In genomic region chr1:135581001-135581400, GRCm38 (mm10) we compare ENCODE assay signal across 10 mouse cellular contexts. TPM values are rescaled to one million over a fixed set of nuclear protein-coding genes. Genes with fewer than 3 reads are reported as not detected.
DNase-seq lines count a peak whose midpoint lies in the region; ATAC-seq lines count a peak whose summit lies in the region.
"Had no signal": no experiment of that assay in that cellular context is flagged by ENCODE, and none has a peak within 500 bp of the region (broad histone marks: within the 10 kb centered on the region; RNA-seq: fewer than 3 reads in every experiment).

No protein-coding gene starts in this region.

- H3K27ac ChIP-seq in midbrain, embryonic 11.5 days (ENCODE audit: low read depth, low read length) = no peak overlapping the region
- H3K27ac ChIP-seq: heart, adult 2 months; kidney, postnatal 0 days had no signal

- no peak overlapping the region for H3K9ac ChIP-seq in midbrain, embryonic 11.5 days (ENCODE audit: low read length)

- peaks cover 32% of the 10 kb centered on the region for H3K4me1 ChIP-seq in midbrain, embryonic 11.5 days (ENCODE audit: control insufficient read depth, insufficient read depth, low read length)

- peak overlapping the region; percentile 7; the same call in 1 of the 2 replicates for H3K4me2 ChIP-seq in midbrain, embryonic 11.5 days

- no peak for ATAC-seq in midbrain, embryonic 11.5 days (ENCODE audit: low FRiP score)

- WGBS in midbrain, embryonic 11.5 days = 10% methylated on average over 8 of the region's 8 CpGs

- DNase-seq in ES-CJ7 (ENCODE audit: low read depth, low spot score) = peak; percentile 56
- DNase-seq in brain, adult 2 months (ENCODE audit: low read depth, low spot score) = peak; percentile 66
- DNase-seq in forelimb bud, embryonic 11.5 days (ENCODE audit: low read depth, low spot score) = peak; percentile 53
- no peak for DNase-seq in midbrain, embryonic 11.5 days (ENCODE audit: low spot score, missing footprints)
- no peak for DNase-seq in yolk sac, embryonic 10.5 days (ENCODE audit: low spot score)
- DNase-seq in ovary, postnatal 36 days (ENCODE audit: low spot score) = no peak
- DNase-seq in heart, adult 8-10 months (ENCODE audit: low spot score) = no peak
- no peak for DNase-seq in right cerebral cortex, postnatal 4 days
- DNase-seq: heart, adult 2 months had no signal

- H3K36me3 ChIP-seq in midbrain, embryonic 11.5 days (ENCODE audit: control insufficient read depth, insufficient read depth, low read length) = no peaks in the 10 kb centered on the region

- no peak overlapping the region for H3K4me3 ChIP-seq in midbrain, embryonic 11.5 days (ENCODE audit: low read depth, low read length)
- H3K4me3 ChIP-seq: heart, adult 2 months had no signal

- no peaks in the 10 kb centered on the region for H3K27me3 ChIP-seq in midbrain, embryonic 11.5 days (ENCODE audit: control insufficient read depth, insufficient read depth, low read length)

- H3K9me3 ChIP-seq in midbrain, embryonic 11.5 days (ENCODE audit: control insufficient read depth, low read length) = no peaks in the 10 kb centered on the region

RNA-seq across cellular contexts. Expression of gene Nav1, which starts 26.1 kb away (rescaled TPM):
- polyA plus RNA-seq in midbrain, embryonic 11.5 days (2014; fragmentation: Nextera tagmentation; extraction: Ambion mirVana) = 10.4 and 13.3 TPM in 2 replicates
- total RNA-seq in heart, adult 8-10 months (2022) = 10 to 100 TPM; 14.8 to 19.1 (median 15.9) TPM

Comparison
In these comparisons a context has a peak if more than half of its experiments do, and no peak if none do; other contexts are left out.
1. DNase-seq: peak in ES-CJ7 (single experiment), brain, adult 2 months (single experiment) and forelimb bud, embryonic 11.5 days (single experiment); none in midbrain, embryonic 11.5 days (single experiment), yolk sac, embryonic 10.5 days (single experiment), ovary, postnatal 36 days (single experiment), heart, adult 8-10 months (single experiment) and right cerebral cortex, postnatal 4 days (single experiment).